Mouse (Mus musculus): ENCODE measurements around the gene B3gnt9. TPM values are rescaled to one million over a fixed set of nuclear protein-coding genes. Genes with fewer than 3 reads are reported as not detected.
"Not testable (repeated sequence)": the region's sequence is repeated elsewhere in the genome, so short reads cannot be mapped to it uniquely, and the experiment has no call there.

The B3gnt9 gene
- total and polyA plus RNA-seq, 3 experiments: 3.5 to 7.1 (median 5.2) TPM

- H3K79me2 ChIP-seq (replicated peaks; ENCODE audit: control insufficient read depth, insufficient read depth, low read length): no peaks in the 10 kb centered on the region
- peaks cover 8% of the 10 kb centered on the region for H3K36me3 ChIP-seq (ENCODE audit: control insufficient read depth, insufficient read depth, low read length)
- H3K9ac ChIP-seq (ENCODE audit: low read depth, low read length): no peak overlapping the region
- TF ChIP-seq EP300 (IDR thresholded peaks at IDR 0.05; ENCODE audit: insufficient read depth, low read depth, low read length): no peak
- no peak for TF ChIP-seq POLR2A (IDR thresholded peaks at IDR 0.05; ENCODE audit: insufficient read depth, low read depth, low read length)
- TF ChIP-seq CTCF (IDR thresholded peaks at IDR 0.05): no peak
- no peak for DNase-seq
- H3K4me3 ChIP-seq: no peak overlapping the region
- no peaks in the 10 kb centered on the region for H3K27me3 ChIP-seq (ENCODE audit: control insufficient read depth, insufficient read depth, low read length)
- no peak overlapping the region for H3K27ac ChIP-seq
- no peaks in the 10 kb centered on the region; the same call in 1 of the 2 replicates for H3K4me1 ChIP-seq (ENCODE audit: control insufficient read depth, insufficient read depth, low read length)
- 91% methylated on average over 14 of the region's 14 CpGs for WGBS
- intact Hi-C loops (cut with DNase I): no loop called here
Measured at GRCm38 (mm10) chr8:105237442-105238142, 17.4 kb downstream of the B3gnt9 start.

GRCm38 (mm10) chr8:105235206-105235605, 19.7 kb downstream of the B3gnt9 start:
- Histone ChIP-seq H3K36me3 (ENCODE audit: control insufficient read depth, insufficient read depth, low read length) (peaks cover 8% of the 10 kb centered on the region), H3K27ac (no peak overlapping the region), H3K79me2 (replicated peaks; ENCODE audit: control insufficient read depth, insufficient read depth, low read length) (no peaks in the 10 kb centered on the region), H3K9ac (ENCODE audit: low read depth, low read length) (no peak overlapping the region), H3K4me3 (no peak overlapping the region), H3K4me1 (ENCODE audit: control insufficient read depth, insufficient read depth, low read length) (no peaks in the 10 kb centered on the region; the same call in 1 of the 2 replicates), H3K27me3 (ENCODE audit: control insufficient read depth, insufficient read depth, low read length) (no peaks in the 10 kb centered on the region)
- WGBS: 60% methylated on average over 1 of the region's 1 CpGs
- DNase-seq: no peak
- intact Hi-C loops (cut with DNase I): no loop called here
- TF ChIP-seq POLR2A (IDR thresholded peaks at IDR 0.05; ENCODE audit: insufficient read depth, low read depth, low read length): no peak
- TF ChIP-seq EP300 (IDR thresholded peaks at IDR 0.05; ENCODE audit: insufficient read depth, low read depth, low read length): no peak
- no peak for TF ChIP-seq CTCF (IDR thresholded peaks at IDR 0.05)

GRCm38 (mm10) chr8:105233126-105233935, 21.6 kb downstream of the B3gnt9 start:
- H3K36me3 ChIP-seq (ENCODE audit: control insufficient read depth, insufficient read depth, low read length): peaks cover 8% of the 10 kb centered on the region
- H3K4me1 ChIP-seq (ENCODE audit: control insufficient read depth, insufficient read depth, low read length): no peaks in the 10 kb centered on the region; the same call in none of the 2 replicates
- no peak overlapping the region for H3K4me3 ChIP-seq
- no peak overlapping the region; the same call in 1 of the 2 replicates for H3K27ac ChIP-seq
- TF ChIP-seq EP300 (IDR thresholded peaks at IDR 0.05; ENCODE audit: insufficient read depth, low read depth, low read length) (no peak), CTCF (IDR thresholded peaks at IDR 0.05) (no peak), POLR2A (IDR thresholded peaks at IDR 0.05; ENCODE audit: insufficient read depth, low read depth, low read length) (no peak)
- intact Hi-C loops (cut with DNase I): no loop called here
- 0 out of 2 replicates have a peak, but pooled peaks cover 1% of the 10 kb centered on the region for H3K79me2 ChIP-seq (replicated peaks; ENCODE audit: control insufficient read depth, insufficient read depth, low read length)
- H3K9ac ChIP-seq (ENCODE audit: low read depth, low read length): no peak overlapping the region
- no peaks in the 10 kb centered on the region for H3K27me3 ChIP-seq (ENCODE audit: control insufficient read depth, insufficient read depth, low read length)
- 73% methylated on average over 1 of the region's 1 CpGs for WGBS
- no peak for DNase-seq

- intact Hi-C loops (cut with DNase I); H3K27ac ChIP-seq; H3K4me3 ChIP-seq; H3K79me2 ChIP-seq (replicated peaks; ENCODE audit: control insufficient read depth, insufficient read depth, low read length); H3K4me1 ChIP-seq (ENCODE audit: control insufficient read depth, insufficient read depth, low read length); H3K27me3 ChIP-seq (ENCODE audit: control insufficient read depth, insufficient read depth, low read length); H3K36me3 ChIP-seq (ENCODE audit: control insufficient read depth, insufficient read depth, low read length); DNase-seq; H3K9ac ChIP-seq (ENCODE audit: low read depth, low read length): not testable (repeated sequence)
- 96% methylated on average over 4 of the region's 4 CpGs for WGBS
Measured at GRCm38 (mm10) chr8:105232321-105232693, 22.6 kb downstream of the B3gnt9 start.

- H3K4me3 ChIP-seq: no peak overlapping the region
- TF ChIP-seq EP300 (IDR thresholded peaks at IDR 0.05; ENCODE audit: insufficient read depth, low read depth, low read length): no peak
- TF ChIP-seq POLR2A (IDR thresholded peaks at IDR 0.05; ENCODE audit: insufficient read depth, low read depth, low read length): no peak
- no peak for TF ChIP-seq CTCF (IDR thresholded peaks at IDR 0.05)
Measured at GRCm38 (mm10) chr8:105231503-105232320, 23.2 kb downstream of the B3gnt9 start.

More at GRCm38 (mm10) chr8:105231503-105232320, 23.2 kb downstream of the B3gnt9 start:
- Histone ChIP-seq H3K27me3 (ENCODE audit: control insufficient read depth, insufficient read depth, low read length) (no peaks in the 10 kb centered on the region), H3K27ac (no peak overlapping the region), H3K9ac (ENCODE audit: low read depth, low read length) (no peak overlapping the region), H3K79me2 (replicated peaks; ENCODE audit: control insufficient read depth, insufficient read depth, low read length) (0 out of 2 replicates have a peak, but pooled peaks cover 1% of the 10 kb centered on the region), H3K4me1 (ENCODE audit: control insufficient read depth, insufficient read depth, low read length) (no peaks in the 10 kb centered on the region; the same call in none of the 2 replicates), H3K36me3 (ENCODE audit: control insufficient read depth, insufficient read depth, low read length) (peaks cover 8% of the 10 kb centered on the region)
- intact Hi-C loops (cut with DNase I): no loop called here
- no peak for DNase-seq
- WGBS: 71% methylated on average over 12 of the region's 12 CpGs

All from heart, adult 2 months (tissue).